Mouse (Mus musculus): ENCODE measurements around the gene Thop1. TPM values are rescaled to one million over a fixed set of nuclear protein-coding genes. Genes with fewer than 3 reads are reported as not detected.

Thop1 gene
- polyA plus RNA-seq (2014; fragmentation: Illumina TruSeq; extraction: RNeasy Lipid Tissue Mini Kit (QIAGEN cat#74804); ENCODE audit: low read depth, low replicate concordance), result 18.0 TPM

GRCm38 (mm10) chr10:81069836-81070235 is at the start of gene Thop1:
Gene Thop1 (plus strand): TSS chr10:81070035.

GRCm38 (mm10) chr10:81025639-81026275 is 44.1 kb upstream of the Thop1 start, which contains the start of gene Diras1:
Gene Diras1 (minus strand): TSS chr10:81025662.

GRCm38 (mm10) chr10:81036988-81037580 is 32.8 kb upstream of the Thop1 start, which contains the start of gene Slc39a3:
Gene Slc39a3 (minus strand): TSS chr10:81037426.

DNA sequence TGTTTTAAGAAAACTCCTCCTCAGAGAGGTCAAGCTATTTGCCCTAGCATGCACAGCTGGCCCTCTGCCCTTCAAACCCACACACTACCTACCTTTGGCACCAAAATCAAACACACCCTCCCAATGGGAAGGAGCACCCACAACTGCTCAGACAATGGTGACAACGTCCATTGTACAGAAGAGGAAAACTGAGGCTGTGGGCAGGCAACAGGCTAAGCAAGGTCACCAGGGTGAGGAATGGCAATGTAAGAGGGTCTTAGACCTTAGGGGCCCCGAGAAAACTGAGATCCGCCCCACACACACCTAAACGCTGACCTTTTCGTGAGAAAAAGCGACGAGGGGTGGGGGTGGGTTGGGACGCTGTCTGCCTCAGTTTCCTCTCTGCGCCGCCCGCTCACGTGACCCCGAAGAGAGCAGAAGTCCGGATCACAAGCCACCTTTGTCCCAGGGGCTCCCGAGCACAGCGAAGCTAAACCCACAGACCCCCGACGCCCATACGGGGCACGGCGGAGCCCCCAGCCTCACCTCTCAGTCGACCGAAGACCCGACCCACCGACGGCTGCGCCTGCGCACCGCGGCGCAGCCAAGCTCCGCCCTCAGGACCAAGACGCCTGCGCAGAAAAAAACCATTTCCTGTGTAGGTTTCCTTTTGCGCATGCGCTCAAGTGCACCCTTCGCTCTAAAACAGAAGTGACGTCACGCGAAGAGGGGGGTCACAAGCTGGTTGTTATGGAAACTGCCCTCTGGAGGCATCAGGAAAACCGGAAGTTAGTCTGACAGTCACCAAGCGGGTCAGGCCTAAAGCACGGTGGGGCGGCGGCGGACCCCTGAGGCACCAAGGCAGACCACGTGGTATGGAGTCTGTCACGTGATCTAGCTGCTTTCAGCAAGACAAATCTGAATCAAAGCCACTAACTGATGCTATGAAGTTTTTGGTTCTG is 10.0 kb upstream of the Thop1 start, which contains the start of gene Sgta:
Gene Sgta, minus strand, starts transcription at position 579 of the 941 bp plus-strand sequence.

DNA sequence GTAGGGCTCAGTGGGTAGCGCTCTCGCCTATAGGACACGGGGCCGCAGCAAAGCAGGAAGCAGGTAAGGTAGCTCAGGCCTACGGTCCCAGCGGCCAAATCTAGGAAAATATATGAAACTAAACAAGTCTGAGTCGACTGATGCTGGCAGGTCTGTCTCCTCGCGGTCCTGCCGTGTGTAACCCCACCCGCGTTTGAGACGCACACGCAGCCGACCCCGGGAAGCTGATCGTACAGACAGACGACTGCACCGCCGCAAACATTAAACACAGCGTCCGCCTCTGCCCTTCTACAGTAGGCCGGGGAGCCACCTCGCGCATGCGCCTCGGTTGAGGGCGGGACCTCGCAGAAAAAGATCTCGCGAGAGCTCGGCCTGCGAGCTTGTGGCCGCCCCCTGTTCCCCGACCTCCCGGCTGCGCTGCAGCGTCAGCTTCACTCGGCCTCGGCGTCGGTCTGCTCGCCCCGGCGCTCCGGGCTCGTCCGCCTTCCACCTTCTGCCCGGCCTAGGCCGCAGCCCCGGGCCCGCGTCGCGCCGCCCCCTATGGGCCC is 35.8 kb downstream of the Thop1 start, which contains the start of gene Map2k2:
Gene Map2k2, plus strand, starts transcription at position 351 of the 548 bp plus-strand sequence.

Other genes starting within 250 kb of the Thop1 start
- 485 TPM for gene Oaz1, start 243.4 kb upstream of the Thop1 start, polyA plus RNA-seq (2014; fragmentation: Illumina TruSeq; extraction: RNeasy Lipid Tissue Mini Kit (QIAGEN cat#74804); ENCODE audit: low read depth, low replicate concordance)
- gene Lingo3, start 226.0 kb upstream of the Thop1 start, polyA plus RNA-seq (2014; fragmentation: Illumina TruSeq; extraction: RNeasy Lipid Tissue Mini Kit (QIAGEN cat#74804); ENCODE audit: low read depth, low replicate concordance), result not detected
- gene Lsm7, start 214.8 kb upstream of the Thop1 start, polyA plus RNA-seq (2014; fragmentation: Illumina TruSeq; extraction: RNeasy Lipid Tissue Mini Kit (QIAGEN cat#74804); ENCODE audit: low read depth, low replicate concordance), result 80.8 TPM
- gene Sppl2b, start 214.8 kb upstream of the Thop1 start, polyA plus RNA-seq (2014; fragmentation: Illumina TruSeq; extraction: RNeasy Lipid Tissue Mini Kit (QIAGEN cat#74804); ENCODE audit: low read depth, low replicate concordance), result 22.0 TPM
- 0.10 TPM for gene Tmprss9, start 198.2 kb upstream of the Thop1 start, polyA plus RNA-seq (2014; fragmentation: Illumina TruSeq; extraction: RNeasy Lipid Tissue Mini Kit (QIAGEN cat#74804); ENCODE audit: low read depth, low replicate concordance)
- gene Timm13, start 169.1 kb upstream of the Thop1 start, polyA plus RNA-seq (2014; fragmentation: Illumina TruSeq; extraction: RNeasy Lipid Tissue Mini Kit (QIAGEN cat#74804); ENCODE audit: low read depth, low replicate concordance), result 135 TPM
- 11.7 TPM for gene Lmnb2, start 151.8 kb upstream of the Thop1 start, polyA plus RNA-seq (2014; fragmentation: Illumina TruSeq; extraction: RNeasy Lipid Tissue Mini Kit (QIAGEN cat#74804); ENCODE audit: low read depth, low replicate concordance)
- gene Gadd45b, start 140.0 kb upstream of the Thop1 start, polyA plus RNA-seq (2014; fragmentation: Illumina TruSeq; extraction: RNeasy Lipid Tissue Mini Kit (QIAGEN cat#74804); ENCODE audit: low read depth, low replicate concordance), result 7.9 TPM
- 5.7 TPM for gene Gng7, start 55.1 kb upstream of the Thop1 start, polyA plus RNA-seq (2014; fragmentation: Illumina TruSeq; extraction: RNeasy Lipid Tissue Mini Kit (QIAGEN cat#74804); ENCODE audit: low read depth, low replicate concordance)
- not detected for gene Diras1, start 44.4 kb upstream of the Thop1 start, polyA plus RNA-seq (2014; fragmentation: Illumina TruSeq; extraction: RNeasy Lipid Tissue Mini Kit (QIAGEN cat#74804); ENCODE audit: low read depth, low replicate concordance)
- gene Slc39a3, start 32.6 kb upstream of the Thop1 start, polyA plus RNA-seq (2014; fragmentation: Illumina TruSeq; extraction: RNeasy Lipid Tissue Mini Kit (QIAGEN cat#74804); ENCODE audit: low read depth, low replicate concordance), result 17.6 TPM
- 94.7 TPM for gene Sgta, start 9.9 kb upstream of the Thop1 start, polyA plus RNA-seq (2014; fragmentation: Illumina TruSeq; extraction: RNeasy Lipid Tissue Mini Kit (QIAGEN cat#74804); ENCODE audit: low read depth, low replicate concordance)
- 0.15 TPM for gene Creb3l3, start 28.8 kb downstream of the Thop1 start, polyA plus RNA-seq (2014; fragmentation: Illumina TruSeq; extraction: RNeasy Lipid Tissue Mini Kit (QIAGEN cat#74804); ENCODE audit: low read depth, low replicate concordance)
- 98.4 TPM for gene Map2k2, start 35.9 kb downstream of the Thop1 start, polyA plus RNA-seq (2014; fragmentation: Illumina TruSeq; extraction: RNeasy Lipid Tissue Mini Kit (QIAGEN cat#74804); ENCODE audit: low read depth, low replicate concordance)
- 26.5 TPM for gene Zbtb7a, start 65.2 kb downstream of the Thop1 start, polyA plus RNA-seq (2014; fragmentation: Illumina TruSeq; extraction: RNeasy Lipid Tissue Mini Kit (QIAGEN cat#74804); ENCODE audit: low read depth, low replicate concordance)
- 23.4 TPM for gene Pias4, start 97.9 kb downstream of the Thop1 start, polyA plus RNA-seq (2014; fragmentation: Illumina TruSeq; extraction: RNeasy Lipid Tissue Mini Kit (QIAGEN cat#74804); ENCODE audit: low read depth, low replicate concordance)
- 1,511 TPM for gene Eef2, start 106.6 kb downstream of the Thop1 start, polyA plus RNA-seq (2014; fragmentation: Illumina TruSeq; extraction: RNeasy Lipid Tissue Mini Kit (QIAGEN cat#74804); ENCODE audit: low read depth, low replicate concordance)
- 50.3 TPM for gene Dapk3, start 113.0 kb downstream of the Thop1 start, polyA plus RNA-seq (2014; fragmentation: Illumina TruSeq; extraction: RNeasy Lipid Tissue Mini Kit (QIAGEN cat#74804); ENCODE audit: low read depth, low replicate concordance)
- not detected for gene 4930442H23Rik, start 113.8 kb downstream of the Thop1 start, polyA plus RNA-seq (2014; fragmentation: Illumina TruSeq; extraction: RNeasy Lipid Tissue Mini Kit (QIAGEN cat#74804); ENCODE audit: low read depth, low replicate concordance)
- gene Nmrk2, start 132.0 kb downstream of the Thop1 start, polyA plus RNA-seq (2014; fragmentation: Illumina TruSeq; extraction: RNeasy Lipid Tissue Mini Kit (QIAGEN cat#74804); ENCODE audit: low read depth, low replicate concordance), result not detected
- not detected for gene Atcay, start 160.8 kb downstream of the Thop1 start, polyA plus RNA-seq (2014; fragmentation: Illumina TruSeq; extraction: RNeasy Lipid Tissue Mini Kit (QIAGEN cat#74804); ENCODE audit: low read depth, low replicate concordance)
- gene Zfr2, start 163.1 kb downstream of the Thop1 start, polyA plus RNA-seq (2014; fragmentation: Illumina TruSeq; extraction: RNeasy Lipid Tissue Mini Kit (QIAGEN cat#74804); ENCODE audit: low read depth, low replicate concordance), result 11.6 TPM
- 2.8 TPM for gene Matk, start 182.9 kb downstream of the Thop1 start, polyA plus RNA-seq (2014; fragmentation: Illumina TruSeq; extraction: RNeasy Lipid Tissue Mini Kit (QIAGEN cat#74804); ENCODE audit: low read depth, low replicate concordance)
- 87.0 TPM for gene Mrpl54, start 196.9 kb downstream of the Thop1 start, polyA plus RNA-seq (2014; fragmentation: Illumina TruSeq; extraction: RNeasy Lipid Tissue Mini Kit (QIAGEN cat#74804); ENCODE audit: low read depth, low replicate concordance)
- 47.8 TPM for gene Apba3, start 196.9 kb downstream of the Thop1 start, polyA plus RNA-seq (2014; fragmentation: Illumina TruSeq; extraction: RNeasy Lipid Tissue Mini Kit (QIAGEN cat#74804); ENCODE audit: low read depth, low replicate concordance)
- gene Tjp3, start 221.5 kb downstream of the Thop1 start, polyA plus RNA-seq (2014; fragmentation: Illumina TruSeq; extraction: RNeasy Lipid Tissue Mini Kit (QIAGEN cat#74804); ENCODE audit: low read depth, low replicate concordance), result 24.4 TPM
- gene Pip5k1c, start 222.9 kb downstream of the Thop1 start, polyA plus RNA-seq (2014; fragmentation: Illumina TruSeq; extraction: RNeasy Lipid Tissue Mini Kit (QIAGEN cat#74804); ENCODE audit: low read depth, low replicate concordance), result 44.2 TPM

Measured in adipose tissue, adult 10 weeks (tissue).